Mouse (Mus musculus) olfactory bulb, adult 2 months (tissue): ENCODE measurements around the gene Ltb. TPM values are rescaled to one million over a fixed set of nuclear protein-coding genes. Genes with fewer than 3 reads are reported as not detected.

Experiments used
- H3K27ac ChIP-seq: fragments of 200-500 bp; 2 replicates; pipeline ENCODE4 v1.5.1; 2012; ENCODE audit warnings: low read depth, low read length; ENCODE audit not compliant: insufficient read depth
- H3K4me1 ChIP-seq: fragments of 200-500 bp; 2 replicates; pipeline ENCODE4 v1.6.1; 2012; ENCODE audit warnings: low read length; ENCODE audit not compliant: control insufficient read depth, insufficient read depth
- H3K4me3 ChIP-seq: fragments of 200-500 bp; 2 replicates; pipeline ENCODE4 v1.5.1; 2012; ENCODE audit warnings: mild to moderate bottlenecking, low read depth, low read length, moderate library complexity; ENCODE audit not compliant: insufficient read depth
- CTCF ChIP-seq: fragments of 200-500 bp; IDR thresholded peaks from 2 replicates; pipeline ENCODE4 v1.5.1; 2012; ENCODE audit warnings: low read depth, mild to moderate bottlenecking, low read length, moderate library complexity; ENCODE audit not compliant: insufficient read depth
- POLR2A ChIP-seq: fragments of 200-500 bp; IDR thresholded peaks from 2 replicates; pipeline ENCODE4 v1.6.1; 2012; ENCODE audit warnings: mild to moderate bottlenecking, low read depth, low read length, moderate library complexity; ENCODE audit not compliant: insufficient read depth
- WGBS: fragments of 180-500 bp; shearing (Covaris S2); methylation state at CpG from one replicate; pipeline ENCODE4 v1.1.7; 2018; 5-methylcytosine and 5-hydroxymethylcytosine counted together
- polyA plus RNA-seq: library from polyadenylated mRNA; stranded (reverse); fragments of >200 nt; gene quantifications from 2 replicates; pipeline ENCODE4 v1.2.4, GENCODE M21; 2012; ENCODE audit warnings: low replicate concordance; ENCODE audit not compliant: missing spikeins, insufficient read depth, insufficient read length

The Ltb gene
- polyA plus RNA-seq, 1 experiment: not detected

DNA sequence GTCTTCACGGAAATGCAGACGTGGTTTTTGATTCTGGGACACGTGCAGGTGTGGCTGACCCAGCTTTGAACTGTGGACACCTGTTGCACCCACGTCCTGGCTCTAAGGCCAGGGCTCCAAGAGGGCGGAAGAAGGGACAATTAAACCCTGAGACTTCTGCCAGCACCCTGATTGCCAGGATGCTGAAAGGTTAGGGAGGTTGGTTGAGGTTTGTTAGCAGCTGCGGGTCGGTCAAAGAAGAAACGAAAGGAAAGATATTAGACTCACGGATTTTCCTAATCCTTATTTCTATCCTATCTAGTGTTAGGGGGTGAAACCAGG is 2.0 kb downstream of the Ltb start:
- peak overlapping the region; percentile 44; the same call in 1 of the 2 replicates for H3K4me3 ChIP-seq
- 34% methylated on average over 9 of the region's 9 CpGs for whole genome bisulfite sequencing
- no peak overlapping the region for H3K27ac ChIP-seq
- TF ChIP-seq CTCF (no peak), POLR2A (no peak)
- peaks cover 14% of the 10 kb centered on the region for H3K4me1 ChIP-seq

DNA sequence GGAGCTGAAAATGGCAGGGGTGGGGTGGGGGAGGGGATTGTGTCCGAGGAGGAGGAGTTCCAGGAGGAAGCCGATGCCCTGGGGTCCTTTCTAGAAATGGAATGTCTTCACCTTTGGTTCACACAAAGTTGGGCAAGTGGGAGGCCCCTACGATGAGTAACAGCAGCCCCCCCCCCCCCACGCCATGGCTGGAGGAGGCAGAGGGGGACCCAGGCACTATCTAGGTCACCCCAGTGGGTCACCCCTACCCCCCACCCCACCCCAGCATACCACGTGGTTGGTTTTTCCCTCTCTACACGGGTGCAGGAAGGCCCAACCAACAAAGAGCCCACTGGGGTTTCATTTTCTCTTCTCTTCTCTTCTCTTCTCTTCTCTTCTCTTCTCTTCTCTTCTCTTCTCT is 2.9 kb downstream of the Ltb start:
- H3K4me3 ChIP-seq: no peak overlapping the region
- no peak overlapping the region for H3K27ac ChIP-seq
- H3K4me1 ChIP-seq: peaks cover 16% of the 10 kb centered on the region
- 49% methylated on average over 6 of the region's 6 CpGs for WGBS
- no peak for TF ChIP-seq POLR2A
- no peak for TF ChIP-seq CTCF

DNA sequence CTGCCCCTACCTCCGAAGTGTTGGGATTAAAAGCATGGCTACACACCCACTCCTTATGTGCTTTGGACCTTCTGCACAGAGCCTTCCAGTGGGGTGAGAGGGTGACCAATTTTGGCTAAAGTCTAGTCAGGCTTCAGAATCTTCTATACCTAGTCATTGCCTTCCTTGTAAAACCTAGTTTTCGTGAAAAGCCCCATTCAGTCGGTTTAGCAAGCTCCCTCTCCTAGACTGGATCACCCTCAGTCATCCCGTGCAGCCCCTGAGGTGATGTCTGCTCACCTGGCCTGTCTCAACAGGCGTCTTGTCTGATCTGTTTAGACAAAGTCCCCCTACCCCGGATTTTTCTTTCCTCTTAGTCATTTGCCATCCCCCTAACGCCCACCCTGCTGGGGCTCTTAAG is 3.8 kb downstream of the Ltb start:
- no peak overlapping the region for H3K4me3 ChIP-seq
- WGBS: 78% methylated on average over 7 of the region's 7 CpGs
- no peak overlapping the region for H3K27ac ChIP-seq
- peaks cover 16% of the 10 kb centered on the region for H3K4me1 ChIP-seq
- TF ChIP-seq CTCF (no peak), POLR2A (no peak)

DNA sequence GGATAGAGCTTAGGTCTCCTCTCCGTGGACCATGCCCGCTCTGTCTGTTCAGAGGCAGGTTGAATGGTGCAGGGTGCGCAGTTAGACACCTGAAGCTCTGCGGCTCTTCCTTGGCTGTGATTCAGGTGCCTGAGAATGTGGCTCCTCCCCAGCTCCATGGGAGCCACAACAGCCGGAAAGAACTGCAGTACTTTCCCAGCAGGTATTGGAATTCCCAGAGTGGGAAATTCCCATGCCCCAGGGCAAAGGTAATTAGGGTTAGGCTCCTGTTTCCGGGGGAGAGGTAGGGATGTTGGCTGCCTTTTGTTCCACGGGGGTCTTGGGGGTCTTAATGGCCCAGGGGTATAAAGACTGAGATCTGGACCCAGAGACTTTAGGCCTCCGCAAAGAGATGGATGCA is 4.7 kb downstream of the Ltb start:
- Histone ChIP-seq H3K4me3 (no peak overlapping the region), H3K4me1 (peaks cover 16% of the 10 kb centered on the region), H3K27ac (no peak overlapping the region)
- WGBS: 46% methylated on average over 8 of the region's 8 CpGs
- TF ChIP-seq POLR2A (no peak), CTCF (no peak)

DNA sequence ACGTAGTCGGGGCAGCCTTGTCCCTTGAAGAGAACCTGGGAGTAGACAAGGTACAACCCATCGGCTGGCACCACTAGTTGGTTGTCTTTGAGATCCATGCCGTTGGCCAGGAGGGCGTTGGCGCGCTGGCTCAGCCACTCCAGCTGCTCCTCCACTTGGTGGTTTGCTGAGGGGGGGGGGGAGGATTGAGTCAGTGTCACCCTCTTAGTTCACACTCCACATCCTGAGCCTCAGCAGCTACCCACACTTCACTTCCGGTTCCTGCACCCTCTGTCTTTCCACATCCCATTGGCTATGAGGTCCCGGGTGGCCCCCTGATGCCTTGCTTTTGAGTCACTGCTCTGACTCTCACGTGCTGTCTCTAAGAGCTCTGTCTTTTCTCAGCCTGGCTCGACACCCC is 6.2 kb downstream of the Ltb start:
- no peak overlapping the region for H3K27ac ChIP-seq
- H3K4me1 ChIP-seq: peaks cover 16% of the 10 kb centered on the region
- WGBS: 86% methylated on average over 11 of the region's 11 CpGs
- H3K4me3 ChIP-seq: no peak overlapping the region
- TF ChIP-seq CTCF (no peak), POLR2A (no peak)

DNA sequence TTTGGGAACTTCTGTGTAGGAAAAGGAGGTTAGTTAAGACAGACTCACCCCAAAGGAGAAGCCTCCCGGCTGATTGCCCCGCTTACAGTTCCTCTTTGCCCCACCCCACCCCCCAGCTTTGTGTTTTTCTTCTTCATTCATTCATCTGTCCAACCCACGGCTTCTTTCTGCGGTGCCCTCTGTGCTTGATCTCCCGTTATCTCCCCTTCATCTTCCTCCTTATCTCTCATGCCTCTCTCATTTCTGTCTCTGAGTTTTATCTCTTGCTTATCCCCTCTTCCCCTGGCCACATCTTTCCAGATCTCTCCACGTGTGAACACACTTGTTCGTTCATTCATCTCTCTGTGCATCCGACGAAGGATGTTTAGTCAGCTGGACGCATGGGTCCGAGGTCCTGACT is 6.9 kb downstream of the Ltb start:
- Histone ChIP-seq H3K27ac (no peak overlapping the region), H3K4me1 (peaks cover 9% of the 10 kb centered on the region; the same call in 1 of the 2 replicates), H3K4me3 (no peak overlapping the region)
- TF ChIP-seq POLR2A: no peak
- TF ChIP-seq CTCF: no peak
- WGBS: 81% methylated on average over 11 of the region's 11 CpGs

DNA sequence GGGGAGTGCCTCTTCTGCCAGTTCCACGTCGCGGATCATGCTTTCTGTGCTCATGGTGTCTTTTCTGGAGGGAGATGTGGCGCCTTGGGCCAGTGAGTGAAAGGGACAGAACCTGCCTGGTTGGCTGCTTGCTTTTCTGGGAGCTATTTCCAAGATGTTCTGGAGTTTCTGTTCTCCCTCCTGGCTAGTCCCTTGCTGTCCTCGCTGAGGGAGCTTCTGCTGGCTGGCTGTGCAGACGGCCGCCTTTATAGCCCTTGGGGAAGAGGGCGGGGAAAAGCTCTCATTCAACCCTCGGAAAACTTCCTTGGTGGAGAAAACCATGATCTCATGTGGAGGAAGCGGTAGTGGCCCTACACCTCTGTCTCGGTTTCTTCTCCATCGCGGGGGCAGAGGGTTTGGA is 7.5 kb downstream of the Ltb start, which contains the start of gene Tnf:
Tnf (minus strand) TSS at position 221 of the 400 bp plus-strand sequence.
- H3K4me3 ChIP-seq: no peak within 1 kb of the TSS
- no peak within 1 kb of the TSS for H3K27ac ChIP-seq
- WGBS: 40% methylated on average over 13 of the region's 13 CpGs
- TF ChIP-seq CTCF (no peak), POLR2A (no peak)
- 0 out of 2 replicates have a peak, but pooled peaks cover 7% of the 10 kb centered on the region for H3K4me1 ChIP-seq

DNA sequence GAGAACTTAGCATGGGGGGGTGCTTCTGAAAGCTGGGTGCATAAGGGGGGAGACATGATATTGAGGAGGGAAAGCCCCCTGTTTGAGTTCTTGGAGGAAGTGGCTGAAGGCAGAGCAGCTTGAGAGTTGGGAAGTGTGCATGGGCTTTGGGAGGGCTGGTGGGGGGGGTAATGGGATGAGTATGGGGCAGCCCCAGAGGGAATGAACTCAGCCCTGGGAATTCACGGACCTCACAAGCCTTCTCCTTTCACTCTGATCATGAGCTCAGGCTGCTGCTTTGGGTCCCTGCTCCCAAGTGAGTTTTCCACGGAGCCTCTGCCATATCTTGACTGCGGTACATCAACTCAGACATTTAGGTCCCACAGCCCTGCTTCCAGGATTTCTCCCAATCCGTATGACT is 8.2 kb downstream of the Ltb start:
- no peak overlapping the region for H3K27ac ChIP-seq
- H3K4me1 ChIP-seq: 0 out of 2 replicates have a peak, but pooled peaks cover 7% of the 10 kb centered on the region
- 72% methylated on average over 4 of the region's 4 CpGs for WGBS
- no peak overlapping the region for H3K4me3 ChIP-seq
- no peak for TF ChIP-seq CTCF
- no peak for TF ChIP-seq POLR2A

DNA sequence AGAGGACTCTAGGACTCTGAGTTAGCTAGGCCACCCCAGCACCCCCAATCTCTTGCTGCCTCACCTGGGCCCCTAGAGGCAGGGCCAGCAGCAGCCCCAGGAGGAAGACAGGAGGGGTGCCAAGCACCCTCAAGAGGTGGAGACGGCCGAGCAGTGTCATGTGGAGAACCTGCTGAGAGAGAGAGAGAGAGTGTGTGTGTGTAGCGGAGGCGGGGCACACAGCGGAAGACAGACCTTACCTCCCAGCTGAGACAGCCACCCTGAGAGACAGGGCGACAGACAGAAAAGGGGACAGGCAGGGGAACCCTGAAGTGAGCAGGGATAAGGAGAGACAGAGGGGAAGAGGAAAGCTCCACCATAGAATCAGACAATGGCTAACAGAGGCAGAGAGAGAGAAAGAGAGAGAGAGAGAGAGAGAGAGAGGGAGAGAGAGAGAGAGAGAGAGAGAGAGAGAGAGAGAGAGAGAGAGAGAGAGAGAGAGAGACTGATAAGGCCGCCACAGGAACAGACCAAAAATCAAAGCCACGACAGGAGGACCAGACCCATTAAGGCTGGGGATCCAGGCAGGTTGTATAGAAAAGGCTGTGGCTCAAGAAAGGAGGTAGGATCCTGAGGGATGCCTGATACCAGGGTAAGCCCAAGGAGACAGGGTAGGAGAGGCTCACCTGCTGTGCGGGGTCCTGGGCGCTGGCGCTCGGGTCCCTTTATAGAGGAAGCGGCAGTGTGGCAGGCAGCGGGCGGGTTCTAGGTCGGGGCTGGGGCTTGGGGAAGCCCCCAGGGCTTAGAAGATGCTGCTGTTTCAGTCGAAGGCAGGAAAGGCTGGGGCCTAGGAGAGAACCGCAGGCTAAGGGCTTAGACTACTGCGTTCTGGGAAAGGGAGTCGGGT is 10.5 kb downstream of the Ltb start, which contains the start of gene Lta:
Lta (minus strand) TSS at position 858 of the 886 bp plus-strand sequence.
- H3K27ac ChIP-seq: no peak within 1 kb of the TSS
- 0 out of 2 replicates have a peak, but pooled peaks cover 7% of the 10 kb centered on the region for H3K4me1 ChIP-seq
- WGBS: 52% methylated on average over 20 of the region's 20 CpGs
- no peak within 1 kb of the TSS for H3K4me3 ChIP-seq
- TF ChIP-seq CTCF (no peak), POLR2A (no peak)

DNA sequence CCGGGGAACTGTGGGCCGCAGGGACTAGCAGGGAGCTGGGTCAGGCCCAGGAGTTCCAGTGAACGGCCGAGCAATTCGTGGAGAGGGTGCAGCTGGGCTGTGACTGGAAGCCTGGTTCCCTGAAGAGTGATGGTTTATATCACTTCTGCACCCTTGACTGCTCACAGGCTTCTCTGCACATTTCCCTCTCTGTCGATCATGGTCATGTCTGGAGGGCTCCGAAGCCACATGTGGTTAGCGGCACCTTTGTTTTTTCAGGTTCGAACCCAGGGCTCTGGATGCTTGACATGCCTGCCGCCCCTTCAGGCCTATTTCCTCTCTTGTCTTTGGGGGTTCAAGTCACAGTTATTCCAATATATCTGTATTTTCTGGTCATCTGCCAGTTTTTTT is 11.1 kb downstream of the Ltb start:
- no peak overlapping the region for H3K4me3 ChIP-seq
- 78% methylated on average over 10 of the region's 10 CpGs for WGBS
- TF ChIP-seq POLR2A (no peak), CTCF (no peak)

More for the DNA sequence above, 11.1 kb downstream of the Ltb start:
- no peak overlapping the region for H3K27ac ChIP-seq
- 0 out of 2 replicates have a peak, but pooled peaks cover 7% of the 10 kb centered on the region for H3K4me1 ChIP-seq
